Mouse (Mus musculus) brown adipose tissue, adult 24 weeks (tissue): Measurements from ENCODE around the gene Dlg5. TPM values are rescaled to one million over a fixed set of nuclear protein-coding genes. Genes with fewer than 3 reads are reported as not detected.

Experiments
- H3K27ac ChIP-seq: fragments of 200-500 bp; replicated peaks from 2 replicates; pipeline ENCODE4 v1.5.1; 2012; ENCODE audit warnings: low read depth, mild to moderate bottlenecking, low read length
- H3K4me1 ChIP-seq: fragments of 200-500 bp; 2 replicates; pipeline ENCODE4 v1.6.1; 2012; ENCODE audit warnings: low read length, mixed read lengths; ENCODE audit not compliant: control insufficient read depth, insufficient read depth, insufficient read length
- H3K4me3 ChIP-seq: fragments of 200-500 bp; 2 replicates; pipeline ENCODE4 v1.5.1; 2012; ENCODE audit warnings: low read depth, mild to moderate bottlenecking, low read length, moderate library complexity; ENCODE audit not compliant: insufficient read depth
- polyA plus RNA-seq: library from polyadenylated mRNA; stranded (reverse); fragments of >200 nt; gene quantifications from 2 replicates; pipeline ENCODE4 v1.2.4, GENCODE M21; 2012; ENCODE audit not compliant: missing spikeins, insufficient read depth, insufficient read length

The Dlg5 gene
- polyA plus RNA-seq = 3.5 and 4.2 TPM in 2 replicates

- H3K4me1 ChIP-seq = no peaks in the 10 kb centered on the region; the same call in 1 of the 2 replicates
- H3K27ac ChIP-seq = no peak within 1 kb of the TSS; the same call in 1 of the 2 replicates
Measured at GRCm38 (mm10) chr14:24245177-24246081, at the start of gene Dlg5. Gene Dlg5, minus strand, starts transcription at chr14:24245920.

DNA sequence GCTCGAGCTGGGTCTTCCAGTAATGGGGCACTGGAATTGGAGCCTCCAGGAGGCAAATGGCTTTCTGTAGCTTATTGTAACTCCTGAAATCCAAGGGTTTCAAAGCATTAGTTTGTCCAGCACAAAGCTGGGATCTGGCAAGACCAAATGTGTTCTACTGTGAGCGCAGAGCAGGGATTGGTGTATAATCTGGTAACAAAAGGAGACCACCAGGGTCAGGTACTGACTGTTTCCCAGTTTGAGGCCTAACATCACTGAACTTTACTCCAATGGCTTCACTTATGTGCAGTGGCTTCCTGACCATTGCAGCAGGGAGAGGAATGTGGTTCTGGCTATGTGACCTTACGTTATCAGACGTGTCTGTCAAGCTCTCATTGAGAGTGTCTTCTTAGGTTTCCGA, 47.9 kb upstream of the Dlg5 start:
- Histone ChIP-seq H3K4me1 (no peaks in the 10 kb centered on the region), H3K27ac (no peak overlapping the region), H3K4me3 (no peak overlapping the region)

More at GRCm38 (mm10) chr14:24245177-24246081, at the start of gene Dlg5:
- peak within 1 kb of the TSS; percentile 71 for H3K4me3 ChIP-seq

GRCm38 (mm10) chr14:24292914-24293313, 47.2 kb upstream of the Dlg5 start, which contains the start of gene E330034G19Rik:
Gene E330034G19Rik, plus strand, starts transcription at chr14:24293214.
- H3K4me3 ChIP-seq = no peak within 1 kb of the TSS
- no peaks in the 10 kb centered on the region for H3K4me1 ChIP-seq
- no peak within 1 kb of the TSS for H3K27ac ChIP-seq

DNA sequence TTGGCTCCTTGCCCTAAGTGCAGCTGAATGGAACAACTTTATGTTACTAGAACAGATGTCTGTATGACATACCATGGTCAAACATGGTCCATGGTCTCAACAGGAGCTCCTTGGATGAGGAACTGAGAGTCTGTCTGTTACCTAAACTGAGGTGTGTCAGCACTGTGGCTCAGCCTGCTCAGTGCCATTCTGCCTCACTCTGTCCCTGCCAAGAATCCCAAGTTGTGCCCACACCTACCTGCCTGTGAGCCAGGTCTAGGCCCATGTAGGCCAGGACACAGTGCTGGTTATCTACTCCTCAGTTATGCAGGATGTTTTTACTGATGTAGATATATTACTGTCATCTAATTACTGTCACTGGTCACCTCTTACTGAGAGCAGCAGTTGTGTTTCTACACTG, 45.0 kb upstream of the Dlg5 start:
- H3K4me3 ChIP-seq = no peak overlapping the region
- H3K4me1 ChIP-seq = no peaks in the 10 kb centered on the region
- no peak overlapping the region for H3K27ac ChIP-seq

DNA sequence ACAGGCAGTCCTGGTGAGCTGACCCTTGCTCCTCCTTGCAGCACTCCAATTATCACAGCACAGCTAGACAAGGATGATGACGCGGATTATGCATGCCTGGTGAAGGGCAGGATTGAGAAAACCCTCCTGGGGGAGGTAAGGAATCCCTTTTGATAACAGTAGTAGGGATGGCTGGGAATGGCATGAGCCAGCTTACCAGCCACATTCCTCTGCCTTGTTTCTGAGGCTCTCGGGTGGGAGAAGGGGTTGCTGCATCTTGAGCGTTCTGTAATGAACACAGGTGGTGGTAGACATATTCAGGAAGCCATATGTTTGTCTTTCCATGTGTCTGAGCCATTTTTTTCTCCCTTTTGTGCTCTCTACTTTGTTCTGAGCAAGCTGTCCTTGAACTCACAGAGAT, 40.4 kb upstream of the Dlg5 start:
- Histone ChIP-seq H3K4me3 (no peak overlapping the region), H3K27ac (no peak overlapping the region), H3K4me1 (no peaks in the 10 kb centered on the region)

- Histone ChIP-seq H3K4me3 (no peak overlapping the region), H3K27ac (no peak overlapping the region), H3K4me1 (no peaks in the 10 kb centered on the region)
Measured at GRCm38 (mm10) chr14:24282276-24282675, 36.6 kb upstream of the Dlg5 start.

DNA sequence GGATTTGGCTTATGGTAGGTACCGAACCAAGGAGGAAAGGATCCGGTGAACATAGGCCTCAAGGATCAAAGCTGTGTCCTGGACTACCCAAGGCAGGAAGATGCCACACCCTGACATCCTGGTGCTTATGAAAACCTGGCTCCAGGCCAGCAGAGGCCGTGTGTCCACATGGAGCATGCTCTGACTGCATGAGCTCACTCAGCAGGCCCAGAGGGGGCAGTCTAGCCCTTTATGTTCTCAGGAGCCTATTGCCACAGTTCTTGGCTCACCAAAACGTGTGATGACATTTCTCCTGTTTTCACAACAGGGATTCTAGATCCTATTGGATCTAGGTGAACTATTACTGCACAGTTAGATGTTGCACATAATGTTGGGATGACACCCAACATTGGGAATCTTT, 35.6 kb upstream of the Dlg5 start:
- Histone ChIP-seq H3K27ac (no peak overlapping the region), H3K4me3 (no peak overlapping the region), H3K4me1 (no peaks in the 10 kb centered on the region)

DNA sequence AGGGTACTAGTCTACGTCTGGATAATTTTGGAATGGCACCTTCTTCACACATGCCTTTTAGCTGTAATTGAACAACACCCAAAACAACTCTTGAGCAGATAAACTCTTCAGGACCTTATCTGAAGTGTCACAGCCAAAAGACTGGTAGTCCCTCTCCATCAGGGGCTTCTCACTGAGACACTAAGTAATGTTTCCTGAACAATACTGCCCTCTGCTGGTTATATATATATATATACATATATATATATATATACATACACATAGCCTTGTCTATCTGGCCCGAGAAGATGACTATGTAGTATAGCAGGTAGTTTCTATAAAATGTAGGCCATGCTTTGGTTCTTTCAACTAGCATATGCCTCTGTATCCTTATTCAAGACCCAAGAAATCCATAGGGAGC, 29.8 kb upstream of the Dlg5 start:
- no peaks in the 10 kb centered on the region for H3K4me1 ChIP-seq
- H3K4me3 ChIP-seq = no peak overlapping the region
- H3K27ac ChIP-seq = no peak overlapping the region

- no peaks in the 10 kb centered on the region for H3K4me1 ChIP-seq
- H3K4me3 ChIP-seq = no peak overlapping the region
- H3K27ac ChIP-seq = no peak overlapping the region
Measured at GRCm38 (mm10) chr14:24273575-24273974, 27.9 kb upstream of the Dlg5 start.

DNA sequence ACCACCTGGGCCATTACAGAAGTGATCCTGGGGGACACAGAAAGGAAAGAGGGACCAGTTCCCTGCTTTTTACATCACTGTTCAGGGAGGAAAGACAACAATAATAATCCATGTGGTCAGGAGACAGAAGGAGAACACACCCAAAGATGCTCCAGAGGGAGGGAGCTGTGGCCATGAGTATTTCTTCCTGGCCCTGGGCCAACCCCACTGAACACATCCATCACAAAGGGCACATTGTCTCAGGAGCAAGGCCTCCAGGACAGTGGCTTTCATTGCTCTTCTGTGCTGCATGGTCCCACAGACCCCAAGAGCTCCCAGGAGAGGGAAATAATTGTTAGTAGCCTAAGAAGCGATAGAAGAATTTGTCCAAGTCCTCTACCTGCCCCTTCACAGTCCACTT, 23.9 kb upstream of the Dlg5 start:
- H3K4me1 ChIP-seq = no peaks in the 10 kb centered on the region
- H3K4me3 ChIP-seq = no peak overlapping the region
- H3K27ac ChIP-seq = no peak overlapping the region

GRCm38 (mm10) chr14:24262915-24263314, 17.2 kb upstream of the Dlg5 start:
- H3K27ac ChIP-seq = no peak overlapping the region
- no peaks in the 10 kb centered on the region for H3K4me1 ChIP-seq
- no peak overlapping the region for H3K4me3 ChIP-seq

GRCm38 (mm10) chr14:24262382-24262781, 16.7 kb upstream of the Dlg5 start:
- Histone ChIP-seq H3K4me3 (no peak overlapping the region), H3K27ac (no peak overlapping the region), H3K4me1 (no peaks in the 10 kb centered on the region)

DNA sequence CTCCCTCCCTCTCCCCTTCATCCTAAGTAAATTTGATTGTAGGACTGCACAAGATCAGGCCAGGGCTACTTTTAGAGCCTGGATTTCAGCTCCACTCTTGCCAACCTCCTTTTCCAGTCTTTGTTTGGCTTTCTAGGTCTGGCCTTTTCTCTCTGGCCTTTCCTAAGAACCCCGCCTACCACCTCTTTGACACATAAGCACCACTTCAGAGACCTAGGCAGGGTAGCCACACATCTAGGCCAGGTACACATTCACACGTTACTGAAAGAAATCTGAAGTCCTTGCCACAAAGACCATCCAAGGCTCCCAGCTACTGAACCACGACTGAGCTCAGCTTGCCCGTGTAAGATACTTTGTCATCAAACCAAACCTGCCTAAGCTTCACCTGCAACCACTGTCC, 14.7 kb upstream of the Dlg5 start:
- no peak overlapping the region for H3K4me3 ChIP-seq
- no peak overlapping the region for H3K27ac ChIP-seq
- H3K4me1 ChIP-seq = no peaks in the 10 kb centered on the region

- no peaks in the 10 kb centered on the region for H3K4me1 ChIP-seq
- H3K4me3 ChIP-seq = no peak overlapping the region
- H3K27ac ChIP-seq = no peak overlapping the region
Measured at GRCm38 (mm10) chr14:24255956-24256355, 10.2 kb upstream of the Dlg5 start.

GRCm38 (mm10) chr14:24253611-24254202, 8.0 kb upstream of the Dlg5 start:
- Histone ChIP-seq H3K4me1 (no peaks in the 10 kb centered on the region), H3K27ac (no peak overlapping the region), H3K4me3 (no peak overlapping the region)

- Histone ChIP-seq H3K27ac (no peak overlapping the region), H3K4me3 (no peak overlapping the region), H3K4me1 (no peaks in the 10 kb centered on the region)
Measured at GRCm38 (mm10) chr14:24251326-24251725, 5.6 kb upstream of the Dlg5 start.
